Mouse (Mus musculus) ES-Bruce4 (cell line): Measurements from ENCODE around the gene Neu2.

Experiments
- CTCF ChIP-seq: IDR thresholded peaks from one replicate; pipeline ENCODE4 v1.8.1; 2011; ENCODE audit warnings: low read depth, low read length
- EP300 ChIP-seq: IDR thresholded peaks from 2 replicates; pipeline ENCODE4 v1.6.1; 2011; ENCODE audit warnings: low read depth, low read length; ENCODE audit not compliant: insufficient read depth

- TF ChIP-seq EP300 (no peak), CTCF (no peak)
These were observed 22.7 kb downstream of the Neu2 start for GRCm38 (mm10) chr1:87532346-87532745.
